Mouse (Mus musculus): ENCODE measurements around the gene Ascl2. TPM values are rescaled to one million over a fixed set of nuclear protein-coding genes. Genes with fewer than 3 reads are reported as not detected.

Ascl2 gene
- total and polyA plus RNA-seq, 2 experiments = not detected

DNA sequence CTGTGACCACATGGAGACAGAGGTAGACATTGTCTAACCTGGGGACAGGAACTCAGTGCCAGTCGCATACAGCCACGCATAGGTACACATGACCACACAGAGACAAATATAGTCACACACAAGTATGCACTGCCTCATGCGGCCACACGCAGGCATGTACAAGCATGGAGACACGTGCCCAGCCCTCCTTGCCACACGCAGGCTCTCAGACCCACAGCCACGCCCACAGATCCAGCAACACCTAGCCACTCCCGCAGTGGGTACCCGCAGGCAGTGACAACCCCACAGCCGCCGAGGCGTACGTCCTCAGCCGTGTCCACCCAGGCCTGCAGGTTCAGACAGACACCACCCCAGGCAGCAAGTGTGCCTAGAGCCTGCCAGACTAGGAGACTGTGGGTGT, 33.4 kb downstream of the Ascl2 start:
- H3K9ac ChIP-seq (ENCODE audit: low read depth, low read length) = no peak overlapping the region
- H3K27ac ChIP-seq (replicated peaks; ENCODE audit: insufficient read depth, low read depth, low read length) = no peak overlapping the region
- DNase-seq (ENCODE audit: extremely low read depth, low read depth, low spot score) = no peak
- H3K79me2 ChIP-seq (ENCODE audit: control insufficient read depth, insufficient read depth, low read length) = no peaks in the 10 kb centered on the region
- H3K4me3 ChIP-seq (ENCODE audit: insufficient read depth, low read depth, low read length) = no peak overlapping the region
- TF ChIP-seq CTCF (IDR thresholded peaks at IDR 0.05; ENCODE audit: low read depth, low read length) = no peak
- no peak for TF ChIP-seq POLR2A (IDR thresholded peaks at IDR 0.05; ENCODE audit: extremely low read depth, insufficient read depth, low read length)
- no peaks in the 10 kb centered on the region for H3K27me3 ChIP-seq (ENCODE audit: control insufficient read depth, insufficient read depth, low read length)
- H3K36me3 ChIP-seq (ENCODE audit: control insufficient read depth, insufficient read depth, low read length) = no peaks in the 10 kb centered on the region
- WGBS = 87% methylated on average over 14 of the region's 14 CpGs
- no peaks in the 10 kb centered on the region for H3K4me1 ChIP-seq (ENCODE audit: control insufficient read depth, insufficient read depth, low read length)

DNA sequence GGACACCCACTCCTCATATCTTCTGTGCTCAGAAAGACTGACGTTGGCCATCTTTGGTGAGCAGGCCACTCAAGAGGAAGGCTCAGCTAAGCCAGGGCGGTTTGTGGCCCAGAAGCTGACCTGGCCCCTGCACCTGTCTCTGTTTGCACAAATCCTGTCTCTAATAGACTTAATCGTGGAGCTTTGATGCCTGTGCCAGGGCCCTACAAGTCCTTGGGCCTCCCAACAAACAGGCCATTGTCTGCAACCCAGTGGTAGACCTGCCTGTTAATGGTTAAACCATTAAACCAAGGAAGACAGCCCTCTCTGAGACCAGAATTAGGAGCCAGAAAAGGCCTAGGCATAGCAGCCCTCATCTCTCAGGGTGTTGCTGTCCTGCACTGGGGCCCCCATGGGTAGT, 36.6 kb downstream of the Ascl2 start:
- no peaks in the 10 kb centered on the region for H3K27me3 ChIP-seq (ENCODE audit: control insufficient read depth, insufficient read depth, low read length)
- no peak for TF ChIP-seq POLR2A (IDR thresholded peaks at IDR 0.05; ENCODE audit: extremely low read depth, insufficient read depth, low read length)
- no peak for TF ChIP-seq CTCF (IDR thresholded peaks at IDR 0.05; ENCODE audit: low read depth, low read length)
- H3K9ac ChIP-seq (ENCODE audit: low read depth, low read length) = no peak overlapping the region
- H3K36me3 ChIP-seq (ENCODE audit: control insufficient read depth, insufficient read depth, low read length) = no peaks in the 10 kb centered on the region
- no peaks in the 10 kb centered on the region for H3K79me2 ChIP-seq (ENCODE audit: control insufficient read depth, insufficient read depth, low read length)
- WGBS = 35% methylated on average over 3 of the region's 3 CpGs
- DNase-seq (ENCODE audit: extremely low read depth, low read depth, low spot score) = no peak
- H3K4me3 ChIP-seq (ENCODE audit: insufficient read depth, low read depth, low read length) = no peak overlapping the region
- H3K27ac ChIP-seq (replicated peaks; ENCODE audit: insufficient read depth, low read depth, low read length) = no peak overlapping the region
- no peaks in the 10 kb centered on the region for H3K4me1 ChIP-seq (ENCODE audit: control insufficient read depth, insufficient read depth, low read length)

DNA sequence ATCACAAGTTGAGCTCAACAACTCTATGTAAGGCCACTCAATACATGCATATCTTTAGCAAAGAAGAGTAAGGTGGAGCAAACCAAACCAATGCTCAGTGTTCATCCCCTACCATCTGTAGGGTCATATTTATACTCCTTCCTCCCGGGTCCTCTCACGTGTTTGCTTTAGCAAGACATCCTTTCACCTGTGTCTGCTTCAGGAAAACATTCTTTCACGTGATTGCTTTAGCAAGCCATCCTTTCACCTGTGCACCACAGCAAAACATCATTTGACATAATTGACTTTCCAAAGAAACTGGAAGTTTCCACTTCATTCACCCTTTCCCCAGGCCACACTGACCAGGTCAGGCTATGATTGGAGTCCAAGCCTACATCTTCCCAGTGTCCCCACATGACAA, 38.0 kb downstream of the Ascl2 start, which contains the start of gene Th:
Gene Th (minus strand): TSS at position 101 of the 400 bp plus-strand sequence.
- Histone ChIP-seq H3K36me3 (ENCODE audit: control insufficient read depth, insufficient read depth, low read length) (no peaks in the 10 kb centered on the region), H3K79me2 (ENCODE audit: control insufficient read depth, insufficient read depth, low read length) (no peaks in the 10 kb centered on the region), H3K4me3 (ENCODE audit: insufficient read depth, low read depth, low read length) (no peak within 1 kb of the TSS), H3K27ac (replicated peaks; ENCODE audit: insufficient read depth, low read depth, low read length) (no peak within 1 kb of the TSS), H3K27me3 (ENCODE audit: control insufficient read depth, insufficient read depth, low read length) (no peaks in the 10 kb centered on the region), H3K4me1 (ENCODE audit: control insufficient read depth, insufficient read depth, low read length) (no peaks in the 10 kb centered on the region), H3K9ac (ENCODE audit: low read depth, low read length) (no peak within 1 kb of the TSS)
- no peak for TF ChIP-seq POLR2A (IDR thresholded peaks at IDR 0.05; ENCODE audit: extremely low read depth, insufficient read depth, low read length)
- no peak for TF ChIP-seq CTCF (IDR thresholded peaks at IDR 0.05; ENCODE audit: low read depth, low read length)
- DNase-seq (ENCODE audit: extremely low read depth, low read depth, low spot score) = no peak
- 75% methylated on average over 3 of the region's 3 CpGs for WGBS

DNA sequence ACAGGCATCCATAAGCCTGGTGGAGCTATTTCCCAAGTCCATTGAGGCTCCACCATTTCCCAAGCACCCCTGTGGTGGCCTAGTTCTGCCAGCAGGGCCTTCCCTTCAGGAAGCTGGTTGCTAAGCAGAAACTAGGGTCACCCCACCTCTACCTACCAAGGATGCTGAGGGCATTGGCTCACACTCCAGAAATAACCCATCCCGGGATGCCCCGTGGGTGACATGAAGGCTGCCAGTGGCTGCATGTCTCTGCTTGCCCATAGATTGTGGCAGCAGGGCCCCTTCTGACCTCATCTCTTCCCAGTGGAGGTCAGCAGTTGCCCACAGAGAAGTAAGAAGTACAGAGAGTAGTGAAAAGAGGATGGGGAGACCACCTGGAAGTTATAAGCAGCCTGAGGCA, 39.5 kb downstream of the Ascl2 start:
- no peaks in the 10 kb centered on the region for H3K4me1 ChIP-seq (ENCODE audit: control insufficient read depth, insufficient read depth, low read length)
- no peak for TF ChIP-seq CTCF (IDR thresholded peaks at IDR 0.05; ENCODE audit: low read depth, low read length)
- no peak for TF ChIP-seq POLR2A (IDR thresholded peaks at IDR 0.05; ENCODE audit: extremely low read depth, insufficient read depth, low read length)
- H3K36me3 ChIP-seq (ENCODE audit: control insufficient read depth, insufficient read depth, low read length) = no peaks in the 10 kb centered on the region
- no peaks in the 10 kb centered on the region for H3K27me3 ChIP-seq (ENCODE audit: control insufficient read depth, insufficient read depth, low read length)
- H3K9ac ChIP-seq (ENCODE audit: low read depth, low read length) = no peak overlapping the region
- WGBS = 85% methylated on average over 2 of the region's 2 CpGs
- no peaks in the 10 kb centered on the region for H3K79me2 ChIP-seq (ENCODE audit: control insufficient read depth, insufficient read depth, low read length)
- no peak overlapping the region for H3K4me3 ChIP-seq (ENCODE audit: insufficient read depth, low read depth, low read length)
- no peak for DNase-seq (ENCODE audit: extremely low read depth, low read depth, low spot score)
- H3K27ac ChIP-seq (replicated peaks; ENCODE audit: insufficient read depth, low read depth, low read length) = no peak overlapping the region

DNA sequence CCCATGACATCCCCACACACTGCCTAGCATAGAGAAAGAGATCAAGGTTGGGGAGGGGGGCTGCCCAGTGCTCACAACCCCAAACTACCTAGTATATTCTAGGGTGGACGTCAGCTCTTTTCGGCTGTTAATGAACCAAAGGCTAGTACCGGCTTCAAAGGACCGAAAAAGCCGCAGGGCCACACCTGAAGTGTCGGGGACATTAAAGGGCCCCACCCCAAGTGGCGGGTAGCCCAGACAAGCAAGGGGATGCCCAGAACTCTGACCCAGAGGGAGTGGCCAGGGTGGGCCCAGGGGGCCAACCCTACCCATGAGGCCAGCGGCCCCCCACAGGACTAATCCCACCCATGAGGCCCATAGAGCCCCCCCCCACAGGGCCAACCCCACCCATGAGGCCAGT, 41.8 kb downstream of the Ascl2 start:
- no peaks in the 10 kb centered on the region for H3K4me1 ChIP-seq (ENCODE audit: control insufficient read depth, insufficient read depth, low read length)
- no peak for TF ChIP-seq POLR2A (IDR thresholded peaks at IDR 0.05; ENCODE audit: extremely low read depth, insufficient read depth, low read length)
- no peak for TF ChIP-seq CTCF (IDR thresholded peaks at IDR 0.05; ENCODE audit: low read depth, low read length)
- H3K4me3 ChIP-seq (ENCODE audit: insufficient read depth, low read depth, low read length) = no peak overlapping the region
- WGBS = 88% methylated on average over 8 of the region's 8 CpGs
- no peaks in the 10 kb centered on the region for H3K79me2 ChIP-seq (ENCODE audit: control insufficient read depth, insufficient read depth, low read length)
- no peaks in the 10 kb centered on the region for H3K27me3 ChIP-seq (ENCODE audit: control insufficient read depth, insufficient read depth, low read length)
- no peaks in the 10 kb centered on the region for H3K36me3 ChIP-seq (ENCODE audit: control insufficient read depth, insufficient read depth, low read length)
- no peak for DNase-seq (ENCODE audit: extremely low read depth, low read depth, low spot score)
- no peak overlapping the region for H3K9ac ChIP-seq (ENCODE audit: low read depth, low read length)
- no peak overlapping the region for H3K27ac ChIP-seq (replicated peaks; ENCODE audit: insufficient read depth, low read depth, low read length)

GRCm38 (mm10) chr7:142918641-142919628, 50.1 kb downstream of the Ascl2 start:
- Histone ChIP-seq H3K36me3 (ENCODE audit: control insufficient read depth, insufficient read depth, low read length) (no peaks in the 10 kb centered on the region), H3K9ac (ENCODE audit: low read depth, low read length) (no peak overlapping the region), H3K79me2 (ENCODE audit: control insufficient read depth, insufficient read depth, low read length) (no peaks in the 10 kb centered on the region), H3K27ac (replicated peaks; ENCODE audit: insufficient read depth, low read depth, low read length) (no peak overlapping the region), H3K4me3 (ENCODE audit: insufficient read depth, low read depth, low read length) (no peak overlapping the region), H3K4me1 (ENCODE audit: control insufficient read depth, insufficient read depth, low read length) (no peaks in the 10 kb centered on the region), H3K27me3 (ENCODE audit: control insufficient read depth, insufficient read depth, low read length) (no peaks in the 10 kb centered on the region)
- 39% methylated on average over 8 of the region's 8 CpGs for WGBS
- peak; percentile 24 for DNase-seq (ENCODE audit: extremely low read depth, low read depth, low spot score)
- peak; percentile 100 for TF ChIP-seq CTCF (IDR thresholded peaks at IDR 0.05; ENCODE audit: low read depth, low read length)
- no peak for TF ChIP-seq POLR2A (IDR thresholded peaks at IDR 0.05; ENCODE audit: extremely low read depth, insufficient read depth, low read length)

All from liver, adult 2 months (tissue).